Mouse (Mus musculus) bone marrow macrophage, adult 2 months (primary cell): ENCODE measurements around the gene Slc12a5. TPM values are rescaled to one million over a fixed set of nuclear protein-coding genes. Genes with fewer than 3 reads are reported as not detected.

ENCODE experiments used
- H3K27ac ChIP-seq: 2 replicates; pipeline ENCODE4 v1.5.1; 2012; ENCODE audit warnings: low read depth, low read length; ENCODE audit not compliant: insufficient read depth
- H3K4me1 ChIP-seq: 2 replicates; pipeline ENCODE4 v1.6.1; 2012; ENCODE audit warnings: low read length; ENCODE audit not compliant: control insufficient read depth, insufficient read depth
- H3K4me3 ChIP-seq: 2 replicates; pipeline ENCODE4 v1.5.1; 2012; ENCODE audit warnings: mild to moderate bottlenecking, low read length, moderate library complexity; ENCODE audit not compliant: insufficient read depth
- CTCF ChIP-seq: IDR thresholded peaks from 2 replicates; pipeline ENCODE4 v1.5.1; 2012; ENCODE audit warnings: low read depth, mild to moderate bottlenecking, low read length, moderate library complexity
- POLR2A ChIP-seq: IDR thresholded peaks from 2 replicates; pipeline ENCODE4 v1.6.1; 2012; ENCODE audit warnings: mild to moderate bottlenecking, low read depth, low read length, borderline replicate concordance
- polyA plus RNA-seq: library from polyadenylated mRNA; stranded (reverse); fragments of >200 nt; gene quantifications from 2 replicates; pipeline ENCODE4 v1.2.4, GENCODE M21; 2012; ENCODE audit not compliant: missing spikeins, insufficient read depth, insufficient read length

The Slc12a5 gene
- polyA plus RNA-seq, 1 experiment, result not detected

GRCm38 (mm10) chr2:164995976-164996375 is 35.4 kb downstream of the Slc12a5 start:
- Histone ChIP-seq H3K27ac (no peak overlapping the region), H3K4me3 (no peak overlapping the region), H3K4me1 (0 out of 2 replicates have a peak, but pooled peaks cover 5% of the 10 kb centered on the region)
- no peak for TF ChIP-seq CTCF
- no peak for TF ChIP-seq POLR2A

- Histone ChIP-seq H3K27ac (no peak overlapping the region), H3K4me3 (peak overlapping the region; percentile 43), H3K4me1 (0 out of 2 replicates have a peak, but pooled peaks cover 5% of the 10 kb centered on the region)
- TF ChIP-seq CTCF (no peak), POLR2A (no peak)
Measured at GRCm38 (mm10) chr2:164996848-164997720, 36.5 kb downstream of the Slc12a5 start.

- H3K4me1 ChIP-seq, result 0 out of 2 replicates have a peak, but pooled peaks cover 5% of the 10 kb centered on the region
- no peak overlapping the region for H3K27ac ChIP-seq
- no peak for TF ChIP-seq CTCF
- no peak for TF ChIP-seq POLR2A
- peak overlapping the region; percentile 43 for H3K4me3 ChIP-seq
Measured at GRCm38 (mm10) chr2:164997721-164998428, 37.3 kb downstream of the Slc12a5 start.

- TF ChIP-seq POLR2A, result no peak
- no peak for TF ChIP-seq CTCF
- Histone ChIP-seq H3K27ac (no peak overlapping the region), H3K4me1 (0 out of 2 replicates have a peak, but pooled peaks cover 5% of the 10 kb centered on the region), H3K4me3 (no peak overlapping the region)
Measured at GRCm38 (mm10) chr2:165001958-165002357, 41.4 kb downstream of the Slc12a5 start.

- Histone ChIP-seq H3K27ac (no peak overlapping the region), H3K4me1 (0 out of 2 replicates have a peak, but pooled peaks cover 2% of the 10 kb centered on the region), H3K4me3 (no peak overlapping the region)
- TF ChIP-seq CTCF (no peak), POLR2A (no peak)
Measured at GRCm38 (mm10) chr2:165003108-165003507, 42.5 kb downstream of the Slc12a5 start.

- H3K4me1 ChIP-seq, result no peaks in the 10 kb centered on the region
- TF ChIP-seq POLR2A (no peak), CTCF (no peak)
- H3K27ac ChIP-seq, result no peak overlapping the region
- no peak overlapping the region for H3K4me3 ChIP-seq
Measured at GRCm38 (mm10) chr2:165004237-165004636, 43.6 kb downstream of the Slc12a5 start.

GRCm38 (mm10) chr2:165006813-165007212 is 46.2 kb downstream of the Slc12a5 start:
- Histone ChIP-seq H3K4me1 (no peaks in the 10 kb centered on the region), H3K4me3 (no peak overlapping the region), H3K27ac (no peak overlapping the region)
- TF ChIP-seq POLR2A (no peak), CTCF (no peak)

GRCm38 (mm10) chr2:165007986-165008385 is 47.4 kb downstream of the Slc12a5 start:
- H3K4me1 ChIP-seq, result no peaks in the 10 kb centered on the region
- TF ChIP-seq POLR2A (no peak), CTCF (no peak)
- H3K4me3 ChIP-seq, result no peak overlapping the region
- no peak overlapping the region for H3K27ac ChIP-seq

GRCm38 (mm10) chr2:165009161-165009560 is 48.6 kb downstream of the Slc12a5 start:
- H3K27ac ChIP-seq, result no peak overlapping the region
- H3K4me3 ChIP-seq, result no peak overlapping the region
- peaks cover under 1% of the 10 kb centered on the region; the same call in 1 of the 2 replicates for H3K4me1 ChIP-seq
- TF ChIP-seq CTCF (no peak), POLR2A (no peak)

- no peak overlapping the region for H3K27ac ChIP-seq
- TF ChIP-seq POLR2A, result no peak
- no peak for TF ChIP-seq CTCF
Measured at GRCm38 (mm10) chr2:165009581-165009980, 49.0 kb downstream of the Slc12a5 start.

More at GRCm38 (mm10) chr2:165009581-165009980, 49.0 kb downstream of the Slc12a5 start:
- Histone ChIP-seq H3K4me1 (peaks cover 4% of the 10 kb centered on the region), H3K4me3 (no peak overlapping the region)
